Mouse (Mus musculus) G1E (cell line): Measurements from ENCODE around the gene Dll1.

Experiments
- CTCF ChIP-seq: IDR thresholded peaks from 2 replicates; pipeline ENCODE4 v1.5.1; 2012; ENCODE audit warnings: low read depth, low read length, inconsistent platforms, mixed read lengths
- GATA1 ChIP-seq: IDR thresholded peaks from 2 replicates; pipeline ENCODE4 v1.6.1; 2012; ENCODE audit warnings: borderline replicate concordance, low read length, inconsistent platforms, mixed read lengths
- POLR2AphosphoS5 ChIP-seq: IDR thresholded peaks from 2 replicates; pipeline ENCODE4 v1.6.1; 2012; ENCODE audit warnings: low read depth, low read length, inconsistent platforms; ENCODE audit not compliant: insufficient replicate concordance
- TAL1 ChIP-seq: conservative IDR thresholded peaks from 2 replicates; pipeline ENCODE4 v1.6.1; 2012; ENCODE audit warnings: low read depth, low read length, inconsistent platforms, mixed read lengths

DNA sequence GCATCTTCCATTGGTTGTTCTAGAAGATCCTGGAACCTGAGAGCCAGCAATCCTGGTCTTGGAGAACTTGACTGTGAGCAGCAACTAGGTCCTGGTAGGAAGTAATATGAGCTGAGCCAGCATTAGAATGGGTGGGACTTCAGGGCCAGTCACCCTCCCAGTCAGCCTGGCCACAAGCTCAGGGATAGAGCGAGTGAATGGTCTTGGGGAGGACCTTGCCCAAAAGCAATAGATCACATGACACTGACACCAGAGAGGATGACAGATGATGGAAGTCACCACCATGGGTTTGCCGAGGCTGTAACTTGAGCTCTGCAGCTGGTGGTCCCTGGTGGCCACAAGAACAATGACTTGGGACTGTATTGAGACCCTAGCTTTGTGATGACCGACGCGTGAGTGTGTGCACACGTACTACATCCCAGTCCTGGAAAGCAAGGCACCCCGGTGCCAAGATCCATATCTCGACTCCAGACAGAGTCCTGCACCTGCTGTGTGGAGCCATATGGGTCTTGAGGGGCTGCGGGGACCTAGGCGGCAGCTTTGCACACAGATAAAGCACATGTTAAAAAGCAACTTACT, 46.8 kb downstream of the Dll1 start:
- TF ChIP-seq CTCF = no peak
- no peak for TF ChIP-seq TAL1
- TF ChIP-seq GATA1 = no peak
- no peak for TF ChIP-seq POLR2AphosphoS5
